Mouse (Mus musculus): Measurements from ENCODE around the gene Glcci1.

- TF ChIP-seq CTCF (IDR thresholded peaks at IDR 0.05), result no peak
- TF ChIP-seq EP300 (IDR thresholded peaks at IDR 0.05), result no peak
Measured at GRCm38 (mm10) chr6:8551155-8551554, 41.8 kb downstream of the Glcci1 start.
